Mouse (Mus musculus): ENCODE results near the gene Iapp. TPM values are rescaled to one million over a fixed set of nuclear protein-coding genes. Genes with fewer than 3 reads are reported as not detected.
"Not testable (repeated sequence)": the region's sequence is repeated elsewhere in the genome, so short reads cannot be mapped to it uniquely, and the experiment has no call there.

Iapp gene
- polyA plus RNA-seq (2016; fragmentation: Nextera tagmentation; extraction: Ambion mirVana), result 0.20 and 0.38 TPM in 2 replicates

DNA sequence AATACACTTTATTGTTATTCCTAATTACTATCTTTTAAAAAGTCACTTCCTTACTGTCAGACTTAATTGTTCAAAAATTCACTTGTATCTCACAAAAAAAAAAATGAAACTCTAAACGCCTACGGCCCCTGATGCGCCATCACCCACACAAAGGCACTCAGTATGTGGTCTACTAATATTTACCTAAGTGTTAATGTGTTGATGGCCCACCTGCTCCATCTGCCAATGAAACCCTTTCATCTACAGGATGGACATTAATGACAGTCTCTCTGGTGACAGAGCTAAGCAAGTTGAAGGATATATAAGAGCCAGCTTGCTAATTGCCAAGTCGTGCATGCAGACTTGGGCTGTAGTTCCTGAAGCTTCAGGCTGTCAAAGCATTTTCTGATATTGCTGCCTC, at the start of gene Iapp:
Gene Iapp, plus strand, starts transcription at position 326 of the 400 bp plus-strand sequence.
- Histone ChIP-seq H3K9me3 (no peaks in the 10 kb centered on the region), H3K36me3 (no peaks in the 10 kb centered on the region), H3K4me3 (no peak within 1 kb of the TSS), H3K4me1 (replicated peaks) (no peaks in the 10 kb centered on the region), H3K27me3 (ENCODE audit: insufficient read depth, poor library complexity, severe bottlenecking) (no peaks in the 10 kb centered on the region), H3K27ac (no peak within 1 kb of the TSS)
- WGBS, result 66% methylated on average over 4 of the region's 4 CpGs
- no peak for DNase-seq (ENCODE audit: low spot score)

DNA sequence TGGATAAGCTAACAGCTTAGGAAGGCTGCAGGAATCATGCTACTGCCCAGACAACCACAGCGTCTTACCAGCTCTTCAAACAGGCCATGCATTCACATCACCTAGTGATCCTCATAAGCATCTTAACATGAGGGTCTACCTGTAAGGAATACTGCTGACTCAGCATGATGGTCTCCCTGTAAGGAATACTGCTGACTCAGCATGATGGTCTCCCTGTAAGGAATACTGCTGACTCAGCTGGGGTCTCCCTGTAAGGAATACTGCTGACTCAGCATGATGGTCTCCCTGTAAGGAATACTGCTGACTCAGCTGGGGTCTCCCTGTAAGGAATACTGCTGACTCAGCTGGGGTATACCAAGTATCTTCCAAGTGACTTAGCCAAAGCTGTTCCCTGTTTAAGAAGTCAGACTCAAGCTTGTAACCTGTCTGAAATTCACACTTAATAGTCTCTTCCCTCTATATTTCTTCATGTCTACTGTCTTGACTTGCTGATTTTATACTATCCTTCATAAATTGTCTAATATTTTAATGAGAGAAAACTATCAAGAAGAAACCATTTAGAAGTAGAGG, 47.4 kb upstream of the Iapp start:
- not testable (repeated sequence) for H3K27ac ChIP-seq; H3K27me3 ChIP-seq (ENCODE audit: insufficient read depth, poor library complexity, severe bottlenecking); DNase-seq (ENCODE audit: low spot score); H3K4me3 ChIP-seq; H3K36me3 ChIP-seq; H3K9me3 ChIP-seq; H3K4me1 ChIP-seq (replicated peaks)
- 92% methylated on average over 1 of the region's 1 CpGs for WGBS

DNA sequence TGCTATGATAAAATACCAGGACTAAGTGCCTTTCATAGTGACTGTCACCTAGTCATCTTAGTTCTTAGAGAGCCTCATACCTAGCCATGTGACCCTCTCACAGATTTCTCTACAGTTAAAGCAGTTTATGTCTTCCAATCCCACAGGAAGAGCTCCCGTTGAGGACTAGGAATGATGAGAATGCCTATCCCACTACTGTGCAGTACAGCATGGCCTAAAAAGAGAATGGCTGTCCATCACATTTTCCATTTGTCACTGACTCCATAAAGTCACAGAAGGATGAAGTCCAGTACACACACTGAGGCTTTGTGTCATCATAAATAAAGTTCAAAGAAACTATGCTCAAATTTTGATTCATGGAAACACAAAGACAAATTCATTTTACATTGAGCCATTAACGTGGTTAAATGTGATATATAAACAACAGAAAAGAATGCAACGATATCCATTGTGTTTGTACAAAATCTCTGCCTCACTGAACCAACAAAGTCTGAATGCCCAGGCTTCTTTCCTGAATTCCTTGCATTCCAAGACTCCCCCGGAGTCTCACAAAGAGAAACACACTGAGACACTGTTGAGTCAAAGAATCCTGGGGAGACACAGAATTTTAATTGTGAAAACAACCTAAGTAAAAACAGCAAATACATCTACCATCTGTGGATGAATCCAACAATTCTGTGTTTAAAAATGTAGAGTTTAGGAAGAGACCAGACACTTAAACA, 22.3 kb upstream of the Iapp start:
- no peak for DNase-seq (ENCODE audit: low spot score)
- H3K9me3 ChIP-seq, result no peaks in the 10 kb centered on the region
- H3K36me3 ChIP-seq, result no peaks in the 10 kb centered on the region
- H3K27ac ChIP-seq, result peak overlapping the region; percentile 59
- H3K4me3 ChIP-seq, result no peak overlapping the region
- H3K4me1 ChIP-seq (replicated peaks), result peaks cover 13% of the 10 kb centered on the region
- H3K27me3 ChIP-seq (ENCODE audit: insufficient read depth, poor library complexity, severe bottlenecking), result no peaks in the 10 kb centered on the region
- 6% methylated on average over 4 of the region's 4 CpGs for WGBS

DNA sequence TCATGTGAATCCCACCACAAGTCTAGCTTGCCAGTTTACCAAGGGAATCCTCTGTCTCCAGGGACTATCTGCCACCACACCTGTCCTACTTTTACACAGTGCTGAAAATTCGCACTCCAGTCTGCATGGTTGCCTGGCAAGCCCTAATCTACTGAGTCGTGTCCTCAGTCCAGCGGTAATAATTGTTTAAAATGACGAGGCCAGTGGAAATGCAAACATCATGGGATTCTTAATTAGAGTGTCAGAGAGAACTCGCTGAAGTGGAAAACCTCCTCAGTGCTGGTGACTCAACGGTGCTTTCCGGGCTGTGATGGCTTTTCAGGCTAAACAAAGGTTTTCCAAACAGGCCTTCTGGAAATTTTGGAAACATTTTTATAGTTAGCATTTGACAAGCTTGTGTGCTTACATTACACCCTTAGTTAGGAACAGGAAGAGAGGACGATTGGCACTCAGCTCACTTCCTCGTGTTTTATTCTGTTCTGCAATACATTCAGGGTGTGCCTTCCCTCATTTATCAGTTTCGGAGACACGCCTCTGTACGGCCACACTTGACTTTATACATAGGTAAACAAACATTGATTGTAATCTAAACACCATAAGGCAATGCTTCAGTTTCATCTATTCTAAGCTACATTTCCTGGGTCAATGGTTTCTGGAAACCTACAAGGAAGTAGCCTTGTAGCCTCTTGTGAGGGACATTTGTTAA, 8.7 kb upstream of the Iapp start:
- H3K27ac ChIP-seq, result no peak overlapping the region
- WGBS, result 74% methylated on average over 12 of the region's 12 CpGs
- no peak overlapping the region for H3K4me3 ChIP-seq
- H3K27me3 ChIP-seq (ENCODE audit: insufficient read depth, poor library complexity, severe bottlenecking), result no peaks in the 10 kb centered on the region
- H3K36me3 ChIP-seq, result no peaks in the 10 kb centered on the region
- no peaks in the 10 kb centered on the region for H3K9me3 ChIP-seq
- no peak for DNase-seq (ENCODE audit: low spot score)
- no peaks in the 10 kb centered on the region for H3K4me1 ChIP-seq (replicated peaks)

DNA sequence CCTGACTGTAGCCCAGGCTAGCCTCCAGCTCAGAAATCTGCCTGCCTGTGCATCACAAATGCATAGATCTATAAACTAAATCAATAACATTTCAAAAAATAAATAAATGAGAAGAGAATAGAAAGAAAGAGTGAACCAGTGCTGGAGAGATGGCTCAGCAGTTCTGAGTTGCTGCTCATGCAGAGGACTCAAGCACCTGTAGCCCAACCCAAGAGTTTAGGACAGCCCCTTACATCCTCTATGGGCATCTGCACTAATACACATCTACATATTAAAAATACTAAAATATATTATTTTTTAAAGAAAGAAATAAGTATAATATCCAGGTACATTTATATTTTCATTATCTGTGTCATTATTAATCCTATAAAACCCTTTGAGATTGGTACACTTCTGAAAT, 6.9 kb downstream of the Iapp start:
- H3K36me3 ChIP-seq, result no peaks in the 10 kb centered on the region
- peaks cover 4% of the 10 kb centered on the region for H3K9me3 ChIP-seq
- no peak overlapping the region for H3K4me3 ChIP-seq
- H3K27ac ChIP-seq, result no peak overlapping the region
- no peaks in the 10 kb centered on the region for H3K4me1 ChIP-seq (replicated peaks)
- no peaks in the 10 kb centered on the region for H3K27me3 ChIP-seq (ENCODE audit: insufficient read depth, poor library complexity, severe bottlenecking)
- no peak for DNase-seq (ENCODE audit: low spot score)

DNA sequence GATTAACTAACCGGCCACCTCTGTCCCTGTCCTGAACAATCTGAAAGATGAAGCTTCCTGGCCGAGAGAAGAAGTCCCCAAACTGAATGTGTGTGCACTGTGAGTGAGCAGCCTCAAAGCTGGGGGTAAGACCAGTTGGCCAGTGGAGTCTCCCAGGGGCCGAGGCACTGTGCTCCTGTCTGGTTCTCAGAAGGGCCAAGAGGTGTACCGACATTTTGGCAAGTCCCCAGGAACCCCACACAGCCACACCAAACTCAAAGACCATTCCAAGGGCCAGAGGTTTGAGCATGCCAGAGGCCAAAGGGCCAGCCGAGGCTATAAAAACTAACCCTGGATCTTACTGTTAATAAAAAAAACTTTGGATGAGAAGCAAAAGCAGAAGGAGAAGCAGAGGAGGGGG, 16.1 kb downstream of the Iapp start:
- H3K36me3 ChIP-seq, result no peaks in the 10 kb centered on the region
- H3K4me3 ChIP-seq, result no peak overlapping the region
- peaks cover 4% of the 10 kb centered on the region for H3K9me3 ChIP-seq
- WGBS, result 87% methylated on average over 5 of the region's 5 CpGs
- no peak for DNase-seq (ENCODE audit: low spot score)
- H3K4me1 ChIP-seq (replicated peaks), result no peaks in the 10 kb centered on the region
- no peak overlapping the region for H3K27ac ChIP-seq
- no peaks in the 10 kb centered on the region for H3K27me3 ChIP-seq (ENCODE audit: insufficient read depth, poor library complexity, severe bottlenecking)

DNA sequence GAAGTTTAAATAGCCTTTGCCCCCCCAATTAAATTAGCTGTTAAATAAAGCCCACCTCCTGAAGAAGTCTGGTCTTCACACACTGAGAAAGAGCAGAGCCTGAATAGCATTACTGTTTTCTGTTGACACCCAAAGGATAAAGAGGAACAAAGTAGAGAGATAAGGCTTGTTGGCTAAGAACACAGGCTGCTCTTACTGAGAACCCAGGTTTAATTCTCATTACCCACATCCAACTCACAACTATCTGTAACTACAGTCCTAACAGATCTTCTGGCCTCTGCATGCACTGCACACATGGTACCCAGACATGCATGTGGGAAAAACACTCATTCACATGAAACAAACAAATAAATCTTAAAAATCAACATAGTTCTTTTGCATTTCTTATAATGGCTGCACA, 18.9 kb downstream of the Iapp start:
- no peaks in the 10 kb centered on the region for H3K36me3 ChIP-seq
- H3K27me3 ChIP-seq (ENCODE audit: insufficient read depth, poor library complexity, severe bottlenecking), result no peaks in the 10 kb centered on the region
- no peak overlapping the region for H3K4me3 ChIP-seq
- no peaks in the 10 kb centered on the region for H3K9me3 ChIP-seq
- DNase-seq (ENCODE audit: low spot score), result no peak
- H3K4me1 ChIP-seq (replicated peaks), result no peaks in the 10 kb centered on the region
- no peak overlapping the region for H3K27ac ChIP-seq

DNA sequence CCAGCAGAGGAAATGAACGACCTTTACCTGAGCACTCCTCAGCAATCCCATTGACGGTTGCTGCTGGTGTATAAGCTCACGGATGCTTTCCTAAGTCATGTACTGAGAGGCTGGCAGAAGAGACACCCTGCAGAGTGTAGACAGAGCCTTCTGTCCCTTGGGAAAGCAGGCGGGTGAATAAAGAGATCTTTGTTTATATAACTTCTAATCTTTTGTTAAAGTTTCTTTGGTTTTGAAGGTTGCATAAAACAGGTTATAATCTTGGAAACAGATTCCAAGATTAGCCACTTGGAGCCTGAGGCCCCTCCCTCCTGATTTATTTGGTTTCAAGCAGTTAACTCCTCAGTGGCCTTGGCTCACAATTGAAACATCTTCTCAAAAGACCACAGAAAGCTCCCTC, 24.7 kb downstream of the Iapp start, which contains the start of gene Slco1a5:
Gene Slco1a5, minus strand, starts transcription at position 101 of the 400 bp plus-strand sequence.
- Histone ChIP-seq H3K4me3 (no peak within 1 kb of the TSS), H3K27ac (no peak within 1 kb of the TSS), H3K27me3 (ENCODE audit: insufficient read depth, poor library complexity, severe bottlenecking) (no peaks in the 10 kb centered on the region), H3K9me3 (no peaks in the 10 kb centered on the region), H3K4me1 (replicated peaks) (no peaks in the 10 kb centered on the region; the same call in 1 of the 2 replicates), H3K36me3 (no peaks in the 10 kb centered on the region)
- 15% methylated on average over 4 of the region's 4 CpGs for WGBS
- no peak for DNase-seq (ENCODE audit: low spot score)

DNA sequence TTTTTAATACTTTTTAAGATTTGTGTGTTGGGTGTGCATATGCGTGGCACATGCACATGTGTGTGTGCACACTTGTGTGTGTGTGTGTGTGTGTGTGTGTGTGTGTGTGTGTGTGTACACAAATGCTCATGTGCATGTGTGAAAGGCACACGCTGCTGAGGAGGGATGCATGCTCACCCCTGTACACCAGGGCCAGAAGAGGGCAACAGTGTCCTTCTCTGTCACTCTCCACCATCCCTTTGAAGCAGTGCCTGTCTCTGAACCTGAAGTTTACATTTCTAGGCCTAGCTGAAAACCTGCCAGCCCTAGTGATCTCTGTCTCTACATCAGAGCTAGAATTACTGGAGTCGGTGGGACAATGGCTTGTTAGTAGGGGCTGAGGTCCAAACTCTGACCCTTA, 28.4 kb downstream of the Iapp start:
- H3K4me3 ChIP-seq, result no peak overlapping the region
- H3K9me3 ChIP-seq, result no peaks in the 10 kb centered on the region
- DNase-seq (ENCODE audit: low spot score), result no peak
- no peaks in the 10 kb centered on the region for H3K27me3 ChIP-seq (ENCODE audit: insufficient read depth, poor library complexity, severe bottlenecking)
- H3K27ac ChIP-seq, result no peak overlapping the region
- 76% methylated on average over 3 of the region's 3 CpGs for WGBS
- H3K36me3 ChIP-seq, result no peaks in the 10 kb centered on the region
- H3K4me1 ChIP-seq (replicated peaks), result no peaks in the 10 kb centered on the region; the same call in 1 of the 2 replicates

DNA sequence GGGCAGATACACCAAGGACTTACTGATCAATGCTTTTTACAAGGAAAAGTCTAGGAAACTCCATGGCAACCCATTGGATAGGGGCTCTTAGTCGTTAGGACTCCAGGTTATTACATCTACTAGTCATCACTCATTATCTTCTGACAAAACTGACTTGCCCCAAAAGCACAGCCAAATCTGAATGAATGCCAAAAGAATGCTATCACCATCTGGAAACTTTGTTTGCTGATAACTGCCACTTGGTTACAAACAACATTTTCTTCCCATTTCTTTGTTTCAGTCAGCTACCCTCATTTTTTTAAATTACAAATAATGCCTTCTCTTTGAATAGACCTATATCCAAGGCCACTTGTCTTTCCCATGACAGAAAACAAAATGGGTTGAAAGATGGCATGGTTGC, 31.0 kb downstream of the Iapp start:
- Histone ChIP-seq H3K27me3 (ENCODE audit: insufficient read depth, poor library complexity, severe bottlenecking) (no peaks in the 10 kb centered on the region), H3K4me3 (no peak overlapping the region), H3K4me1 (replicated peaks) (no peaks in the 10 kb centered on the region), H3K9me3 (no peaks in the 10 kb centered on the region), H3K27ac (no peak overlapping the region), H3K36me3 (no peaks in the 10 kb centered on the region)
- WGBS, result 81% methylated on average over 1 of the region's 1 CpGs
- DNase-seq (ENCODE audit: low spot score), result no peak

DNA sequence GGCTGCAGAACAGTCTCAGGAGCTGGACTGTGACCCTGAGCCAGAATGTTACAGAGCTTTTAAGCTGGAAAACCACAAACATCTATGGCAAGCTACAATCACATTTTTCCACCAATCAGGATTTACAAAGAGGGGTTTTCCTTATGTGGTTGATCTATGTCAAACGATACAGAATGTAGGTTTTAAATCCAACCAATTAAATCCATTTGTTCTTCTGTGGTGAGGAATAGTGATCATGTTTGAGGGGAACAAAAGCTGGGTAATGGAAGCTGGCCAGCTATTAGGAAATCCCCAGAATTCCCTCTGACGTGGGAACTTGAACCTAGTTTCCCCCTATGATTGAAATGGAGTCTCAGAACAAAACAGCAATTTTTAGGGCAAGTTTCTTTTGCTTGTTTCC, 40.7 kb downstream of the Iapp start:
- Histone ChIP-seq H3K27ac (no peak overlapping the region), H3K36me3 (no peaks in the 10 kb centered on the region), H3K4me1 (replicated peaks) (no peaks in the 10 kb centered on the region), H3K9me3 (no peaks in the 10 kb centered on the region), H3K27me3 (ENCODE audit: insufficient read depth, poor library complexity, severe bottlenecking) (no peaks in the 10 kb centered on the region), H3K4me3 (no peak overlapping the region)
- WGBS, result 84% methylated on average over 2 of the region's 2 CpGs
- DNase-seq (ENCODE audit: low spot score), result no peak

DNA sequence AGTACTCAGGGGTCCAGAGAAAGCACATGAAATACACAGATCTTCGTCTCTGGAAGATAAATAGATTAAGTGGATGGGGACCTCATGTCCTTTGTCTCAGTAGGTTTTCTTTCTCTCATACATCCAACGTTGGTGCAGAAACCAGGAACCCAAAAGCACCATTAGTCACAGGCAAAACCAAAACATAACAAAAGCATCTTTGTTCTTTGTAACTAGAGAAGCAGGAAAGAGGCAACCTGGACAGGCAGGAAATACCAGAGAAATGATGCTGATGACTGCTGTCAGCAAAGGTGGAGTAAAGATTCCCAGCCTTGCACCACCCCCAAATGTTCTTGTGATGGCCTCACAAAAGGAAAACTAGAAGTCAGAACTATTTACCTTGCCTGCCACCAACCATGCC, 41.4 kb downstream of the Iapp start:
- 51% methylated on average over 2 of the region's 2 CpGs for WGBS

DNA sequence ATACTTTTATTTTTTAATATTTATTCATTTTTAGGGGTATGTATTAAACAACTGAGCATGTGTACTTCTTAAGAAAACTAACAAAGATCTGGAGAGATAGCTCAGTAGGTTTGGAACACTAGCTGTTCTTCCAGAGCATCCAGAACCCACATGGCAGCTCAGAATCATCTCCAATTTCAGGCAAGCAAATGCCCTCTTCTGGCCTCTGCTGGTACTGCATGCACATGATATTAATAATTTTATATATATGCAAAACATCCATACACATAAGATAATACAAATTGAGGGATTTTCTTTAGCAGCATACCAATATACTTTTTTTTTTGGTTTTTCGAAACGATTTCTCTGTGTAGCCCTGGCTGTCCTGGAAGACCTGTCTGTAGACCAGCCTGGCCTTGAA, 45.3 kb downstream of the Iapp start:
- Histone ChIP-seq H3K27ac (no peak overlapping the region), H3K36me3 (peaks cover 6% of the 10 kb centered on the region), H3K9me3 (no peaks in the 10 kb centered on the region), H3K27me3 (ENCODE audit: insufficient read depth, poor library complexity, severe bottlenecking) (no peaks in the 10 kb centered on the region), H3K4me1 (replicated peaks) (peaks cover 10% of the 10 kb centered on the region), H3K4me3 (no peak overlapping the region)
- DNase-seq (ENCODE audit: low spot score), result peak; percentile 46
- 64% methylated on average over 2 of the region's 2 CpGs for WGBS

More for the DNA sequence above, 41.4 kb downstream of the Iapp start:
- no peaks in the 10 kb centered on the region for H3K36me3 ChIP-seq
- H3K4me3 ChIP-seq, result no peak overlapping the region
- H3K27ac ChIP-seq, result no peak overlapping the region
- no peaks in the 10 kb centered on the region for H3K9me3 ChIP-seq
- no peak for DNase-seq (ENCODE audit: low spot score)
- no peaks in the 10 kb centered on the region for H3K4me1 ChIP-seq (replicated peaks)
- no peaks in the 10 kb centered on the region for H3K27me3 ChIP-seq (ENCODE audit: insufficient read depth, poor library complexity, severe bottlenecking)
